Mouse (Mus musculus) effector memory CD4-positive, alpha-beta T cell, adult 5 months (primary cell): ENCODE results near the gene Gpi1. TPM values are rescaled to one million over a fixed set of nuclear protein-coding genes. Genes with fewer than 3 reads are reported as not detected.

Experiments
- polyA plus RNA-seq: library from polyadenylated mRNA; unstranded; fragments of 100-300 nt; shearing (Covaris generic); gene quantifications from one replicate; pipeline ENCODE4 v1.2.1, GENCODE M21; 2017

Gene Gpi1
- polyA plus RNA-seq = 259 TPM

GRCm38 (mm10) chr7:34230116-34230515, at the start of gene Gpi1:
Gene Gpi1 (minus strand): TSS chr7:34230336.

GRCm38 (mm10) chr7:34250738-34251137, 20.6 kb upstream of the Gpi1 start, which contains the start of gene Gm6096:
Gene Gm6096 (plus strand): TSS chr7:34251038.

GRCm38 (mm10) chr7:34196132-34197128, 33.7 kb downstream of the Gpi1 start, which contains the start of gene Pdcd2l:
Gene Pdcd2l (minus strand): TSS chr7:34196661.

GRCm38 (mm10) chr7:34169454-34169853, 60.7 kb downstream of the Gpi1 start, which contains the start of gene Uba2:
Gene Uba2 (minus strand): TSS chr7:34169599.

Other genes with a start within 250 kb of the Gpi1 start
- gene Scgb2b27, start 216.4 kb downstream of the Gpi1 start, polyA plus RNA-seq = not detected
- gene Scgb1b27, start 208.9 kb downstream of the Gpi1 start, polyA plus RNA-seq = not detected
- gene Scgb1b30, start 134.9 kb downstream of the Gpi1 start, polyA plus RNA-seq = not detected
- gene Wtip, start 97.1 kb downstream of the Gpi1 start, polyA plus RNA-seq = not detected
- gene Uba2, start 60.7 kb downstream of the Gpi1 start, polyA plus RNA-seq = 95.1 TPM
- 33.5 TPM for gene Pdcd2l, start 33.7 kb downstream of the Gpi1 start, polyA plus RNA-seq
- gene Gm6096, start 20.7 kb upstream of the Gpi1 start, polyA plus RNA-seq = 2.3 TPM
- gene 4931406P16Rik, start 83.2 kb upstream of the Gpi1 start, polyA plus RNA-seq = 41.8 TPM
- 165 TPM for gene Lsm14a, start 163.0 kb upstream of the Gpi1 start, polyA plus RNA-seq